Mouse (Mus musculus): Measurements from ENCODE around the gene Nfe2.
A peak's percentile ranks its signal among the peaks of the same experiment; 100 is the strongest.

- TF ChIP-seq CTCF (IDR thresholded peaks at IDR 0.05; ENCODE audit: borderline replicate concordance, insufficient read depth, low read length) (no peak), POLR2A (IDR thresholded peaks at IDR 0.05; ENCODE audit: low read depth, low read length) (peak; percentile 36; the same call in 1 of the 2 replicates)
These were observed 12.6 kb downstream of the Nfe2 start for GRCm38 (mm10) chr15:103245616-103246015.

Measured in embryonic fibroblast, embryonic 13.5 days (primary cell).